Mouse (Mus musculus): Measurements from ENCODE around the gene Cdh24. TPM values are rescaled to one million over a fixed set of nuclear protein-coding genes. Genes with fewer than 3 reads are reported as not detected.

Cdh24 gene
- polyA plus RNA-seq, 1 experiment from 2014 or later = 12.2 TPM

GRCm38 (mm10) chr14:54601601-54602000 is 39.6 kb downstream of the Cdh24 start:
- Histone ChIP-seq H3K36me3 (no peaks in the 10 kb centered on the region), H3K27me3 (no peaks in the 10 kb centered on the region), H3K27ac (replicated peaks) (no peak overlapping the region), H3K4me1 (replicated peaks) (peaks cover 26% of the 10 kb centered on the region), H3K4me2 (no peak overlapping the region), H3K4me3 (no peak overlapping the region), H3K9me3 (no peaks in the 10 kb centered on the region), H3K9ac (no peak overlapping the region)
- WGBS = 69% methylated on average over 2 of the region's 2 CpGs
- ATAC-seq (ENCODE audit: low FRiP score, low read depth) = no peak

GRCm38 (mm10) chr14:54597084-54597483 is 44.1 kb downstream of the Cdh24 start:
- peaks cover 5% of the 10 kb centered on the region for H3K4me1 ChIP-seq (replicated peaks)
- no peak overlapping the region for H3K9ac ChIP-seq
- 78% methylated on average over 7 of the region's 7 CpGs for WGBS
- no peak overlapping the region for H3K4me3 ChIP-seq
- no peaks in the 10 kb centered on the region for H3K27me3 ChIP-seq
- H3K9me3 ChIP-seq = no peaks in the 10 kb centered on the region
- no peaks in the 10 kb centered on the region for H3K36me3 ChIP-seq
- no peak overlapping the region for H3K4me2 ChIP-seq
- no peak for ATAC-seq (ENCODE audit: low FRiP score, low read depth)
- H3K27ac ChIP-seq (replicated peaks) = no peak overlapping the region

GRCm38 (mm10) chr14:54594631-54595414 is 46.3 kb downstream of the Cdh24 start:
- Histone ChIP-seq H3K27me3 (no peaks in the 10 kb centered on the region), H3K9me3 (no peaks in the 10 kb centered on the region), H3K4me3 (no peak overlapping the region), H3K4me1 (replicated peaks) (peaks cover 4% of the 10 kb centered on the region; the same call in 1 of the 2 replicates), H3K27ac (replicated peaks) (no peak overlapping the region), H3K36me3 (no peaks in the 10 kb centered on the region), H3K4me2 (no peak overlapping the region), H3K9ac (no peak overlapping the region)
- WGBS = 73% methylated on average over 27 of the region's 28 CpGs
- ATAC-seq (ENCODE audit: low FRiP score, low read depth) = no peak

GRCm38 (mm10) chr14:54594055-54594454 is 47.1 kb downstream of the Cdh24 start:
- Histone ChIP-seq H3K9me3 (no peaks in the 10 kb centered on the region), H3K36me3 (no peaks in the 10 kb centered on the region), H3K4me3 (no peak overlapping the region), H3K27ac (replicated peaks) (no peak overlapping the region), H3K9ac (no peak overlapping the region), H3K4me1 (replicated peaks) (peaks cover 4% of the 10 kb centered on the region; the same call in 1 of the 2 replicates), H3K4me2 (no peak overlapping the region), H3K27me3 (no peaks in the 10 kb centered on the region)
- no peak for ATAC-seq (ENCODE audit: low FRiP score, low read depth)
- 90% methylated on average over 3 of the region's 3 CpGs for WGBS

GRCm38 (mm10) chr14:54592319-54592934 is 48.7 kb downstream of the Cdh24 start:
- no peak overlapping the region for H3K9ac ChIP-seq
- H3K27ac ChIP-seq (replicated peaks) = peak overlapping the region; percentile 49

GRCm38 (mm10) chr14:54591056-54591455 is 50.1 kb downstream of the Cdh24 start:
- H3K4me1 ChIP-seq (replicated peaks) = peaks cover 4% of the 10 kb centered on the region; the same call in 1 of the 2 replicates
- H3K4me2 ChIP-seq = no peak overlapping the region
- H3K9ac ChIP-seq = no peak overlapping the region
- no peak overlapping the region for H3K4me3 ChIP-seq
- no peaks in the 10 kb centered on the region for H3K36me3 ChIP-seq
- H3K9me3 ChIP-seq = no peaks in the 10 kb centered on the region
- H3K27ac ChIP-seq (replicated peaks) = no peak overlapping the region
- 91% methylated on average over 16 of the region's 16 CpGs for WGBS
- H3K27me3 ChIP-seq = no peaks in the 10 kb centered on the region
- ATAC-seq (ENCODE audit: low FRiP score, low read depth) = no peak

More at GRCm38 (mm10) chr14:54592319-54592934, 48.7 kb downstream of the Cdh24 start:
- Histone ChIP-seq H3K4me3 (no peak overlapping the region), H3K36me3 (no peaks in the 10 kb centered on the region), H3K27me3 (no peaks in the 10 kb centered on the region), H3K4me2 (no peak overlapping the region), H3K4me1 (replicated peaks) (peaks cover 4% of the 10 kb centered on the region; the same call in 1 of the 2 replicates), H3K9me3 (no peaks in the 10 kb centered on the region)
- 65% methylated on average over 10 of the region's 10 CpGs for WGBS
- ATAC-seq (ENCODE audit: low FRiP score, low read depth) = 0 out of 2 replicates have a peak, but pooled peaks have one; percentile 37

DNA sequence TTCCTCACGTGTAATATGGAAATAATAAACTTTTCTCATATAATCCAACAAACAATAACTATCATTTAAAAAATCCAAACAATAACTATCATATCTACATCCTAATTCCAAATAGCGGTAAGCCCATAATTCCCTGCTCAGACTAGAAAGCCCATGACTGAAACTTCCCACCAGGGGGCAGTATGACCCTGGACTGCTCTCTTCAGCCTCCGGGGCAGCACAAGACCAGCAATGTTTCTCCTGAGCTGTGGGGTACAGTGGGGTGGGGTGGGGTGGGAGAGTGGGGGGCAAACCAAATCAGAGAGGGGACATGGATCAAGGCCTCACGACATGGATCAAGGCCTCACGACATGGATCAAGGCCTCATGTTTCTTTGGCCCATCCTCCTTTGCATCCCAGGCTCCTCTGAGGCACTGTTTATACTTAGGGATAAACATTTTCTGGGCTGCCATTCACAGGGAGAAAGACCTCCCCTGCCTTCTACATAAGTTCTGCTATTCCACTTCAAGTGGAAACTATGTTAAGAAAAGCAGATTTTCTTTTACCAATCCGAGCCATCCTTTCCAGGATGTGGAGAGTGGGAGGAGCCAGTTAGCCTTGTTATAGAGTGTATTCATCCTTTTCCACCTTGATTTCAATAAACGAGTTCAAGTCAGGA is 57.4 kb downstream of the Cdh24 start:
- no peak; the same call in 1 of the 2 replicates for ATAC-seq (ENCODE audit: low FRiP score, low read depth)
- Histone ChIP-seq H3K9me3 (no peaks in the 10 kb centered on the region), H3K4me2 (no peak overlapping the region), H3K4me3 (no peak overlapping the region), H3K4me1 (replicated peaks) (no peaks in the 10 kb centered on the region), H3K36me3 (0 out of 2 replicates have a peak, but pooled peaks cover 8% of the 10 kb centered on the region), H3K27ac (replicated peaks) (no peak overlapping the region), H3K27me3 (peaks cover 5% of the 10 kb centered on the region; the same call in 1 of the 2 replicates), H3K9ac (no peak overlapping the region)
- WGBS = 41% methylated on average over 7 of the region's 7 CpGs

DNA sequence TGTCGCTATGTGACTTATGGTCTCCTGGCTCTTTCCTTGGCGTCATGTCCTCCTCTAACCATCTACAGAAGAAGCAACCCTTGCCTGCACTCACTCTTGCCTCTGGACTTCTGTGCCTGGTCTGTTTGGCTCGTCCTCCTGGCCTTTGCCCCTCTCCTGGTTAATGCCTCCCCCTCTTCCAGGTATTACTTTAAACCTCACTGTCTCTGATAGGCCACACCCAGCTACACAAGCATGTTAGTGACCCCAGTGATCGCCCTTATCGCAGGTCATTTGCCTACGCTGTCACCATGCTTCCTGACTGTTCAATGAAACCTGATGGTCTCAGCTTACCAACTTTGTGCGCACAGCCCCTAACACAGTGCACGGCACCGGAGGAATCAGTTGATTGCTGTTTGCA is 58.6 kb downstream of the Cdh24 start:
- H3K4me2 ChIP-seq = no peak overlapping the region
- no peaks in the 10 kb centered on the region for H3K9me3 ChIP-seq
- H3K36me3 ChIP-seq = 0 out of 2 replicates have a peak, but pooled peaks cover 8% of the 10 kb centered on the region
- 95% methylated on average over 9 of the region's 9 CpGs for WGBS
- no peak overlapping the region for H3K4me3 ChIP-seq
- peaks cover 5% of the 10 kb centered on the region; the same call in 1 of the 2 replicates for H3K27me3 ChIP-seq
- no peak overlapping the region for H3K9ac ChIP-seq
- no peak for ATAC-seq (ENCODE audit: low FRiP score, low read depth)
- H3K27ac ChIP-seq (replicated peaks) = no peak overlapping the region
- peaks cover 10% of the 10 kb centered on the region for H3K4me1 ChIP-seq (replicated peaks)

MicroRNA genes within 50 kb of the gene (microRNA counts, 519-probe panel; counts per million panel counts)
- microRNA mmu-miR-686 = not detected

Small RNA genes lying within 50 kb of the gene (microRNA-seq; reads per million reads assigned to microRNA genes)
- gene Mir686 = not detected
- gene Mir6948 = not detected

Other genes with a start within 250 kb of the Cdh24 start
- gene Slc7a7, start 223.6 kb downstream of the Cdh24 start, polyA plus RNA-seq (2015; fragmentation: Nextera tagmentation; extraction: Ambion mirVana) = 4.5 and 5.9 TPM in 2 replicates
- 241 and 251 TPM in 2 replicates for gene Mrpl52, start 214.5 kb downstream of the Cdh24 start, polyA plus RNA-seq (2015; fragmentation: Nextera tagmentation; extraction: Ambion mirVana)
- 51.1 and 53.4 TPM in 2 replicates for gene Mmp14, start 209.8 kb downstream of the Cdh24 start, polyA plus RNA-seq (2015; fragmentation: Nextera tagmentation; extraction: Ambion mirVana)
- gene Lrp10, start 177.2 kb downstream of the Cdh24 start, polyA plus RNA-seq (2015; fragmentation: Nextera tagmentation; extraction: Ambion mirVana) = 30.3 and 34.3 TPM in 2 replicates
- 39.7 and 42.2 TPM in 2 replicates for gene Rem2, start 165.3 kb downstream of the Cdh24 start, polyA plus RNA-seq (2015; fragmentation: Nextera tagmentation; extraction: Ambion mirVana)
- 89.7 and 101 TPM in 2 replicates for gene Prmt5, start 123.8 kb downstream of the Cdh24 start, polyA plus RNA-seq (2015; fragmentation: Nextera tagmentation; extraction: Ambion mirVana)
- gene Haus4, start 86.7 kb downstream of the Cdh24 start, polyA plus RNA-seq (2015; fragmentation: Nextera tagmentation; extraction: Ambion mirVana) = 19.0 TPM in 2 replicates
- 8.7 and 9.6 TPM in 2 replicates for gene Ajuba, start 63.8 kb downstream of the Cdh24 start, polyA plus RNA-seq (2015; fragmentation: Nextera tagmentation; extraction: Ambion mirVana)
- gene 4931414P19Rik, start 35.4 kb downstream of the Cdh24 start, polyA plus RNA-seq (2015; fragmentation: Nextera tagmentation; extraction: Ambion mirVana) = 5.1 and 6.1 TPM in 2 replicates
- 441 and 446 TPM in 2 replicates for gene Psmb5, start 23.3 kb downstream of the Cdh24 start, polyA plus RNA-seq (2015; fragmentation: Nextera tagmentation; extraction: Ambion mirVana)
- gene Psmb11, start 19.9 kb downstream of the Cdh24 start, polyA plus RNA-seq (2015; fragmentation: Nextera tagmentation; extraction: Ambion mirVana) = not detected in 2 replicates
- not detected in 2 replicates for gene Gm17606, start 412 bp downstream of the Cdh24 start, polyA plus RNA-seq (2015; fragmentation: Nextera tagmentation; extraction: Ambion mirVana)
- 67.6 and 68.3 TPM in 2 replicates for gene 1700123O20Rik, start 44.9 kb upstream of the Cdh24 start, polyA plus RNA-seq (2015; fragmentation: Nextera tagmentation; extraction: Ambion mirVana)
- 124 and 137 TPM in 2 replicates for gene Acin1, start 45.6 kb upstream of the Cdh24 start, polyA plus RNA-seq (2015; fragmentation: Nextera tagmentation; extraction: Ambion mirVana)
- gene Gm29776, start 57.5 kb upstream of the Cdh24 start, polyA plus RNA-seq (2015; fragmentation: Nextera tagmentation; extraction: Ambion mirVana) = 0.28 and 0.30 TPM in 2 replicates
- gene Cebpe, start 70.8 kb upstream of the Cdh24 start, polyA plus RNA-seq (2015; fragmentation: Nextera tagmentation; extraction: Ambion mirVana) = not detected in 2 replicates
- 8.0 and 9.1 TPM in 2 replicates for gene Slc7a8, start 140.6 kb upstream of the Cdh24 start, polyA plus RNA-seq (2015; fragmentation: Nextera tagmentation; extraction: Ambion mirVana)
- not detected in 2 replicates for gene Rnf212b, start 172.8 kb upstream of the Cdh24 start, polyA plus RNA-seq (2015; fragmentation: Nextera tagmentation; extraction: Ambion mirVana)
- gene Homez, start 229.6 kb upstream of the Cdh24 start, polyA plus RNA-seq (2015; fragmentation: Nextera tagmentation; extraction: Ambion mirVana) = 12.1 and 13.7 TPM in 2 replicates
- 4.1 and 4.8 TPM in 2 replicates for gene Ppp1r3e, start 236.2 kb upstream of the Cdh24 start, polyA plus RNA-seq (2015; fragmentation: Nextera tagmentation; extraction: Ambion mirVana)
- 3.2 and 4.3 TPM in 2 replicates for gene Bcl2l2, start 242.0 kb upstream of the Cdh24 start, polyA plus RNA-seq (2015; fragmentation: Nextera tagmentation; extraction: Ambion mirVana)
- not detected in 2 replicates for gene Gm20521, start 242.1 kb upstream of the Cdh24 start, polyA plus RNA-seq (2015; fragmentation: Nextera tagmentation; extraction: Ambion mirVana)

Data from hindbrain, embryonic 15.5 days (tissue).